Mouse (Mus musculus): ENCODE measurements at regions not wholly inside any gene's neighbourhood (a gene's known extent, or its start where the extent isn't known, plus 50 kb on each side); places are given as distances from the start of the nearest gene placed in this dataset.

GRCm38 (mm10) chr5:64667053-64667452 lies 136.1 kb upstream of the Klf3 start:
- TF ChIP-seq ZC3H11A (IDR thresholded peaks at IDR 0.05; ENCODE audit: low read depth, low read length) (no peak), E2F4 (IDR thresholded peaks at IDR 0.05; ENCODE audit: insufficient replicate concordance, low read depth, low read length) (no peak), CTCF (conservative IDR thresholded peaks at IDR 0.05 in 1 of 2, IDR thresholded peaks at IDR 0.05 in 1 of 2; ENCODE audit: low read depth in 2 of 2, low read length in 2 of 2) (no peak), POLR2A (IDR thresholded peaks at IDR 0.05; ENCODE audit: low read depth, low read length) (no peak), ETS1 (conservative IDR thresholded peaks at IDR 0.05; ENCODE audit: low read depth, low read length) (no peak), JUND (conservative IDR thresholded peaks at IDR 0.05; ENCODE audit: low read depth, low read length) (no peak), ZKSCAN1 (IDR thresholded peaks at IDR 0.05; ENCODE audit: borderline replicate concordance, low read depth, low read length) (no peak), USF2 (conservative IDR thresholded peaks at IDR 0.05; ENCODE audit: low read depth, low read length) (no peak)

All from CH12.LX (cell line).